Mouse (Mus musculus): ENCODE data around the gene Hapln2. TPM values are rescaled to one million over a fixed set of nuclear protein-coding genes. Genes with fewer than 3 reads are reported as not detected.
A peak's percentile ranks its signal among the peaks of the same experiment; 100 is the strongest.

Gene Hapln2
- polyA plus RNA-seq, 1 experiment from 2014 or later: 0.10 TPM

DNA sequence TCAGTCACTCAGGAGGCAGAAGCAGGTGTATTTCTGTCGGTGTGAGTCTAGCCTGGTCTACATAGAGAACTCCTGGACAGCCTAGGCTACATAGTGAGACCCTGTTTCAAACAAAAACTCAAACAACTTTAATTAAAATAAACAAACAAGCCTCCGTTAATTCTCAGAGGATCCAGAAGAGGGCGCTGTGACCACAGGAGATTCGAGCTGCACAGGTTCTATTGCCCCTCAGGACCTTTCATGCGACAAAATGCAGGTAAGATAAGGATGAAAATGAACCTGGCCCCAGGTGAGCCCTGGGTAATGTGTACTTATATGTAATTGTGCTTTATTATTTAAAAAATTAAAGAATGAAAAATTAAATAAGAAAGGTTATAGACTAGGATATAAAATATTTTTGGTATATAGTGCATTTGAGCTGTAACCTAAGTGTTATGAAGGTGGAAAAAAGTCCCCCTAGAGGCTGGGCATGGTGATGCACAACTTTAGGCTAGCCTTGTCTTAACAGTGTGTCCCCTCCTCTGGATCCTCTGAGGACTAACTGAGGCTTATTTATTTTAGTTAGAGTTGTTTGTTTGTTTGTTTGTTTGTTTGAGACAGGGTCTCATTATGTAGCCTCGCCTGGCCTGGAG lies 16.6 kb downstream of the Hapln2 start:
- no peak overlapping the region for H3K27ac ChIP-seq (ENCODE audit: low read length)
- WGBS: 9% methylated on average over 6 of the region's 6 CpGs
- H3K4me1 ChIP-seq (replicated peaks; ENCODE audit: control insufficient read depth, insufficient read depth, low read length): no peaks in the 10 kb centered on the region
- H3K9me3 ChIP-seq (ENCODE audit: control insufficient read depth, low read length): no peaks in the 10 kb centered on the region
- H3K27me3 ChIP-seq (ENCODE audit: control insufficient read depth, insufficient read depth, low read depth, low read length): peaks cover 4% of the 10 kb centered on the region
- no peak for ATAC-seq (ENCODE audit: low read depth)
- no peak overlapping the region for H3K9ac ChIP-seq (ENCODE audit: low read length)
- H3K4me2 ChIP-seq (ENCODE audit: low read depth, low read length): no peak overlapping the region
- no peaks in the 10 kb centered on the region for H3K36me3 ChIP-seq (ENCODE audit: control insufficient read depth, insufficient read depth, low read length)
- H3K4me3 ChIP-seq (ENCODE audit: low read length): no peak overlapping the region

DNA sequence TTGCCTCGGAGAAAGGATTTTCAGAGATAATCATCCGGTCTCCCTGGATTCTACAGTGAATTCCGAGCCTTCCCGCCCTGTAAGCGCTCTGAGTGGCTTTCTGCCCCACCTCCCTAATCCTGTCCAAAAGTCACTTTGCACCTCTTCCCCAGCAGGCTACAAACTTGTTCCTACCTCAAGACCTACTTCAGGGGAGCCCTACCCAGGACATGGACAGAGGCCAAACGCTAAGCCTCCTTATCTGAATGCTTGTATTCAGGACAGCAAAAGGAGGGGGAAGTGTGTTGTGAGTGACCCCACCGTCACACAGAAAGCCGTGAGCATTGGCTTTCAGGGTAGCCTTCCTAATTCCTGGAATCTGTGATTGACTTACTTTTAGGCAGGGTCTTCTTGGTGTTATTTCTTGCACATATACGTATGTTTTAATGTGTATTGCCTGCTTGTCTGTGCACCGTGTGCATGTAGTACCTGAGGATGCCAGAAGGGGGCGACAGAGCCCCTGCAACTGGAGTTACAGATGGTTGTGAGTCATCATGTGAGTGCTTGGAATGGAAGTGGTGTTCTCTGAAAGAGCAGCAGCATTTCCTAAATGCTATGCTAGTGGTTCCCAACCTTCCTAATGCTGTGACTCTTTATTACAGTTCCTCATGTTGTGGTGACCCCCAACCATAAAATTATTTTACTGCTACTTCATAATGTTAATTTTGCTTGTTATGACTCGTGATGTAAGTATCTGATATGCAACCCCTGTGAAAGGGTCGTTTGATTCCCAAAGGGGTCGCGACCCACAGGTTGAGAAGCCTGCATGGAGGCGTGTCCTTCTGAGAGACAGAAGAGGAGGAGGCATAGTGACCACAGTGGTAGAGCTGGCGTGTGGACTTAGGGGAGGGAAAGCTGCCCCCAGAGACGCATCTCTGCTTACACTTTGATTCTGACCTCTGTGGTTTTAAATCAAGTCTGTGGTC lies 21.3 kb downstream of the Hapln2 start:
- no peaks in the 10 kb centered on the region for H3K36me3 ChIP-seq (ENCODE audit: control insufficient read depth, insufficient read depth, low read length)
- H3K27ac ChIP-seq (ENCODE audit: low read length): no peak overlapping the region
- 55% methylated on average over 18 of the region's 18 CpGs for WGBS
- H3K9ac ChIP-seq (ENCODE audit: low read length): no peak overlapping the region
- no peaks in the 10 kb centered on the region for H3K9me3 ChIP-seq (ENCODE audit: control insufficient read depth, low read length)
- H3K27me3 ChIP-seq (ENCODE audit: control insufficient read depth, insufficient read depth, low read depth, low read length): peaks cover 28% of the 10 kb centered on the region
- no peak overlapping the region for H3K4me3 ChIP-seq (ENCODE audit: low read length)
- H3K4me1 ChIP-seq (replicated peaks; ENCODE audit: control insufficient read depth, insufficient read depth, low read length): peaks cover 7% of the 10 kb centered on the region
- H3K4me2 ChIP-seq (ENCODE audit: low read depth, low read length): no peak overlapping the region
- ATAC-seq (ENCODE audit: low read depth): no peak

DNA sequence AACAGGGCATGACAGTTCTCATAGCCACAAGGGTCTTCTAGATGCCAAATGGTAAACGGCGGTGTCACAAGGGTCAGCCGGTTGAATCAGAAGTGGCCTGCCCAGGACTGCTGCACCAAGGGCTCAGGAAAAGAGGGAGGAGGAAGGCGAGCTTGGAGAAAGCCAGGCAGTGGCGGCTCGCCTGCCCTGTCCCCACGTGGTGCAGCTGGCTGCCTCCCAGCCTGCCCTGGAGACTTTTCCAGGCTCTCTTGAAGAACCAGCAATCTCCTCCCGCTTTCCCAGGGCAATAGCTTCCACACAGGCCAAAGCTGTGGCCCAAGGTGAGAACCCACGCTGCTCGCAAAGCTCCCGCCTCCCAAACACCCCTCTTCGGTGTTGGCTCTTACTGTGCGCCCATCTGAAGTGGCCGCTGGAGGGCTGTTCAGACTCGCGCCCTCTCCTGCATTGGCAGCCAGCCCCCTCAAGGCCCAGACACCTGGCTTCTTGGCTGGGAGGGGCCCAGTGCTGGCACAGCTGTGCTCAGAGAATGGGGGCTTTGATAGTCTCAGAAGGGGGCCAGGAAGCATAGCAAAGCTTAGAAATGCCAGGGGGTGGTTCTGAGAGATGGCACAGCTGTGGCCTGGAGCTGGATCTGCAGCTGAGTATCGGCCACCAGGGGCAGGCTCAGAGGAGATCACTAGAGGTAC lies 24.9 kb downstream of the Hapln2 start:
- Histone ChIP-seq H3K9ac (ENCODE audit: low read length) (no peak overlapping the region), H3K4me2 (ENCODE audit: low read depth, low read length) (peak overlapping the region; percentile 12; the same call in 1 of the 2 replicates), H3K4me1 (replicated peaks; ENCODE audit: control insufficient read depth, insufficient read depth, low read length) (peaks cover 18% of the 10 kb centered on the region), H3K36me3 (ENCODE audit: control insufficient read depth, insufficient read depth, low read length) (no peaks in the 10 kb centered on the region), H3K9me3 (ENCODE audit: control insufficient read depth, low read length) (no peaks in the 10 kb centered on the region), H3K4me3 (ENCODE audit: low read length) (no peak overlapping the region), H3K27ac (ENCODE audit: low read length) (no peak overlapping the region), H3K27me3 (ENCODE audit: control insufficient read depth, insufficient read depth, low read depth, low read length) (peaks cover 62% of the 10 kb centered on the region)
- ATAC-seq (ENCODE audit: low read depth): peak; percentile 87
- WGBS: 2% methylated on average over 17 of the region's 17 CpGs

DNA sequence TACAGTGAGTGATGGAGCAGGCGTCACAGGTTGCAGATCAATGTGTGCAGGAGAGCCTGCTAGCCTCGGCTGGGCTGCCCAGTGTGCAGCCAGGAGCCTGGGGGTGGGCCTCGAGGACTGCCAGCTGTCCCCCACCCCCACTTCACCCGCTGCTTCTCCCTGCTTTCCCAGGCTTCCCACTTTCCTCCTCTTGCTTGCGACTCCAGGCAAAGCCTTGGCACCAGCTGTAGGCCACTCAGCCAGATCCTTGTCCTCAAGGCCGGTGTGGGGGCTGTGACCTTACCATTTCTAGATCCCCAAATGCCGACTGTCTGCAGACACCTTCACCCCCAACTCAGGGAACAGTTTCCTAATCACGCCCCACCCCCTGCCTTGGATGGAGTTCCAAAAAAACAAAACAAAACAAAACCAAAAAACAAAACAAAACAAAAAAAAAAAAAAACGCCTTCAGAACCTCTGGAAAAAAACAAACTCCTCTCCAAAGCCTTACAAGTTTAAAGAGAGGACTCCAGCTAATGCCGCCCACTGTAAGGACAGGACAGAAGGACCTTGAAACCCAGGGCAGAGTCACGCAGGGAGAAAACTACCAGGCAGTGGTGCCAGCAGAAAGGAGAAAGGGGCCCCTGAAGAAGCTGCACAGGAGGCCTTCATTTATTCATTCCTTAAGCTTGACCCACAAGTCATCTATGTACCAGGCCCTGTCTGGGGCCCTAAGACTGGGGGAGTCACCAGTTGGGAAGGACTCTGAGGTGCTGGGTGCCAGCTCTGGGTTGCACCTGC lies 26.4 kb downstream of the Hapln2 start:
- H3K9ac ChIP-seq (ENCODE audit: low read length): no peak overlapping the region
- H3K27ac ChIP-seq (ENCODE audit: low read length): no peak overlapping the region
- ATAC-seq (ENCODE audit: low read depth): no peak
- no peaks in the 10 kb centered on the region for H3K9me3 ChIP-seq (ENCODE audit: control insufficient read depth, low read length)
- H3K27me3 ChIP-seq (ENCODE audit: control insufficient read depth, insufficient read depth, low read depth, low read length): peaks cover 76% of the 10 kb centered on the region
- H3K36me3 ChIP-seq (ENCODE audit: control insufficient read depth, insufficient read depth, low read length): no peaks in the 10 kb centered on the region
- peaks cover 23% of the 10 kb centered on the region for H3K4me1 ChIP-seq (replicated peaks; ENCODE audit: control insufficient read depth, insufficient read depth, low read length)
- 10% methylated on average over 11 of the region's 11 CpGs for WGBS
- no peak overlapping the region; the same call in 1 of the 2 replicates for H3K4me3 ChIP-seq (ENCODE audit: low read length)
- no peak overlapping the region for H3K4me2 ChIP-seq (ENCODE audit: low read depth, low read length)

DNA sequence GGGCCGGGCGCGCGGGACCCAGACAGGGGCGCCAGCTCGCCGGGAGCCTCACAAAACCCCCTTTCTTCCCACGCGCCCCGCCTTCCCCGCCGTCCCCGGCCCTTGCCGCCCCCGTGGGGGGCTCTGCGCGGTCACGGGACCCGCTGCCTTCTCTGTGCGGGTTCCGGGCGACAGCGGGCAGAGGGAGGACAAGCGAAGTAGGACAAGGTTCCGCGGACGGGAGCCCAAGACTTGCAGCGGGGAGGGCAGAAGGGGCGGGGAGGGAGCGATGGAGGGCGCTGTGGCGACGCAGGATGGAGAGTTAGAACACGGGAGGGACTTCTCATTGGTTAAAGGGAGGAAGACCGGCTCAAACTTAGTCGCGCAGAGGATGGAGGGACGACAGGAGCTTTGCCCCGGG lies 27.2 kb downstream of the Hapln2 start, which contains the start of gene Bcan:
Bcan (minus strand) TSS at position 50 of the 400 bp plus-strand sequence.
- Histone ChIP-seq H3K36me3 (ENCODE audit: control insufficient read depth, insufficient read depth, low read length) (no peaks in the 10 kb centered on the region), H3K4me1 (replicated peaks; ENCODE audit: control insufficient read depth, insufficient read depth, low read length) (peaks cover 23% of the 10 kb centered on the region), H3K4me2 (ENCODE audit: low read depth, low read length) (peak within 1 kb of the TSS; percentile 56), H3K27ac (ENCODE audit: low read length) (no peak within 1 kb of the TSS), H3K27me3 (ENCODE audit: control insufficient read depth, insufficient read depth, low read depth, low read length) (peaks cover 84% of the 10 kb centered on the region), H3K9me3 (ENCODE audit: control insufficient read depth, low read length) (no peaks in the 10 kb centered on the region), H3K4me3 (ENCODE audit: low read length) (peak within 1 kb of the TSS; percentile 41), H3K9ac (ENCODE audit: low read length) (0 out of 2 replicates have a peak within 1 kb of the TSS, but pooled peaks have one; percentile 19)
- WGBS: under 1% methylated on average over 36 of the region's 39 CpGs
- ATAC-seq (ENCODE audit: low read depth): no peak

DNA sequence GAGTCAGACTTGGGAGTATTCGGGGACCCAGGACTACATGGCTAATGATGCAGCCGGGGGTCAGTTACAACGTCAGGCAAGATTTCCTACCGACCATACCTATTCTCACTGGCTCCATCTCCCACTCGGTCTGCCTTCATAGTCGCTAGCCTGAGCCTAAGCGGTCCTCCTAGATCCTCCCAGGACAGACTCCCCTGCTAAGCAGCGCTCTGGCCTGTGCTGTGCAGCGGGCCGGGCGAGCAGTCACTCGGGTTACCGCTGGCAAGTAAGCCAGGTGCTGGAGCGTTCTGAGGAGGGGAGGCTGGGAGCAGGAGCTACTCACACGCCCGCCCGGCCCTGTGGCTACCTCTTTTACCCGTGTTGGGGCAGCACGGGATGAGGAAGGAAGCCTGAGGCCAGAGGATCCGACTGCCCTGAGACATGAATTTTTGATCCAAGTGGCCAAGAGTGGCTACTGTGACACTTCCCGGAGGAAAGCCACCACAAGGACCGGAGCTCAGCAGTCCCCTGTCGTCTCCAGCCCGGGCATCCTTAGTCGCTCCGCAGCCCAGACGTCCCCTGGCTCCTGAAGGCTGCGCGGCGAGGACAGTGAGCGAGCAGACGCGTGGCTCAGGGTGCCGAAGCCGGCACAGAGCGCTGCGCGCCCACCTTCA lies 28.0 kb downstream of the Hapln2 start:
- H3K27ac ChIP-seq (ENCODE audit: low read length): no peak overlapping the region
- no peaks in the 10 kb centered on the region for H3K36me3 ChIP-seq (ENCODE audit: control insufficient read depth, insufficient read depth, low read length)
- 1% methylated on average over 38 of the region's 38 CpGs for WGBS
- peaks cover 92% of the 10 kb centered on the region for H3K27me3 ChIP-seq (ENCODE audit: control insufficient read depth, insufficient read depth, low read depth, low read length)
- no peak for ATAC-seq (ENCODE audit: low read depth)
- H3K4me3 ChIP-seq (ENCODE audit: low read length): peak overlapping the region; percentile 41
- H3K4me2 ChIP-seq (ENCODE audit: low read depth, low read length): peak overlapping the region; percentile 56
- no peaks in the 10 kb centered on the region for H3K9me3 ChIP-seq (ENCODE audit: control insufficient read depth, low read length)
- no peak overlapping the region for H3K9ac ChIP-seq (ENCODE audit: low read length)
- H3K4me1 ChIP-seq (replicated peaks; ENCODE audit: control insufficient read depth, insufficient read depth, low read length): peaks cover 23% of the 10 kb centered on the region

DNA sequence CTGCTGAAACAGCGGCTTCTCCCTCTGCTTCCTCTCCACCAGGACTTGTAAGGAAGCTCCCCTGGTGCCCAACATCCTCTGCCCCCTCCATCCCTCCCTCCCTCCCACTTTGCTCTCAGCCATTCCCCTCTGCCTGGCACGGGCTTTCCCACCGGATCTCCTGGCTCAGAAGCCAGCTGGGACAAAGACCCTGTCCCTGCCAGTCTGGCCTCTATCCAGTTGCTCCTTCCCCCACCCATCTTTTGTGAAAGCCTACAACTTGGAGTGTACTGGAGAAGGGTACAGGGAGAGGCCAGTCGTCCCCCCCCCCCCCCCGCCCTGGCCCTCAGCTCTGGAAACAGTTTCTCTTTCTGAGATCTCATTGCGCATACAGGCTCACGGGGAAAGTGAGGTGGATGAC lies 28.6 kb downstream of the Hapln2 start:
- Histone ChIP-seq H3K4me1 (replicated peaks; ENCODE audit: control insufficient read depth, insufficient read depth, low read length) (peaks cover 23% of the 10 kb centered on the region), H3K27ac (ENCODE audit: low read length) (no peak overlapping the region), H3K4me2 (ENCODE audit: low read depth, low read length) (no peak overlapping the region), H3K36me3 (ENCODE audit: control insufficient read depth, insufficient read depth, low read length) (no peaks in the 10 kb centered on the region), H3K9me3 (ENCODE audit: control insufficient read depth, low read length) (no peaks in the 10 kb centered on the region), H3K27me3 (ENCODE audit: control insufficient read depth, insufficient read depth, low read depth, low read length) (peaks cover 96% of the 10 kb centered on the region), H3K4me3 (ENCODE audit: low read length) (no peak overlapping the region), H3K9ac (ENCODE audit: low read length) (no peak overlapping the region)
- WGBS: 4% methylated on average over 7 of the region's 7 CpGs
- ATAC-seq (ENCODE audit: low read depth): no peak

DNA sequence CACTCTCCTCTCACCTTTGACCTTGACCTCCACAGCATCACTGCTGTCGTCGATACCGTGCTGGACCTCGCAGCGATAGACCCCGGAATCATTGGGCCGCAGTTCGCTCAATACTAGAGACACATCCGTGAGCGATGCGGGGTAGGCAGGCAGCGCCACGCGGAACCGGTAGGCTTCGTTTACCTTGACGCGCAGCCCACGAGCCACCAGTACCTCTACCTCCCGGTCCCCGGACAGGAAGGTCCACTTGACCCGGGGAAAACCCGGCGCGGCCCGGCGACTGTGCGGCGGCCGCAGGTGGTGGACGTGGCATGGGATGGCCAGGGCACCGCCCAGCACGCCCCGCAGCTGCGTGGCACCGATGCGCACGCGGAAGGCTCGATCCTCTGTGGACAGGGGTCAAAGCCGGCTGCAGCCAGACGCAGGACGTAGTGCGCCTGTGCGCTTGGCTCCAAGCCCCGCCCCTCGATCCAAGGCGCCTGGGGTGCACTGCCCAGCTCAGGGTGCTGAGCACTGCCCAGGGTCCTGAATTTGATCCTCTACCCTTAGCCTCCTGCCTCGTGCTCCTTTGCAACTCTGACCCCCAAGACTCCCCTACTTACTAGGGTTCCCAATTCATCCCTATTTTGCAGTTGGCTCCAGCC lies 30.3 kb downstream of the Hapln2 start:
- Histone ChIP-seq H3K27me3 (ENCODE audit: control insufficient read depth, insufficient read depth, low read depth, low read length) (peaks cover 89% of the 10 kb centered on the region), H3K9me3 (ENCODE audit: control insufficient read depth, low read length) (no peaks in the 10 kb centered on the region), H3K4me1 (replicated peaks; ENCODE audit: control insufficient read depth, insufficient read depth, low read length) (peaks cover 16% of the 10 kb centered on the region), H3K9ac (ENCODE audit: low read length) (no peak overlapping the region), H3K27ac (ENCODE audit: low read length) (no peak overlapping the region), H3K36me3 (ENCODE audit: control insufficient read depth, insufficient read depth, low read length) (no peaks in the 10 kb centered on the region), H3K4me2 (ENCODE audit: low read depth, low read length) (peak overlapping the region; percentile 53), H3K4me3 (ENCODE audit: low read length) (peak overlapping the region; percentile 43)
- ATAC-seq (ENCODE audit: low read depth): 0 out of 2 replicates have a peak, but pooled peaks have one; percentile 37
- 1% methylated on average over 49 of the region's 49 CpGs for WGBS

Measured in lung, embryonic 16.5 days (tissue).